11 mouse cellular contexts compared by ENCODE assay signal in the genomic region with DNA sequence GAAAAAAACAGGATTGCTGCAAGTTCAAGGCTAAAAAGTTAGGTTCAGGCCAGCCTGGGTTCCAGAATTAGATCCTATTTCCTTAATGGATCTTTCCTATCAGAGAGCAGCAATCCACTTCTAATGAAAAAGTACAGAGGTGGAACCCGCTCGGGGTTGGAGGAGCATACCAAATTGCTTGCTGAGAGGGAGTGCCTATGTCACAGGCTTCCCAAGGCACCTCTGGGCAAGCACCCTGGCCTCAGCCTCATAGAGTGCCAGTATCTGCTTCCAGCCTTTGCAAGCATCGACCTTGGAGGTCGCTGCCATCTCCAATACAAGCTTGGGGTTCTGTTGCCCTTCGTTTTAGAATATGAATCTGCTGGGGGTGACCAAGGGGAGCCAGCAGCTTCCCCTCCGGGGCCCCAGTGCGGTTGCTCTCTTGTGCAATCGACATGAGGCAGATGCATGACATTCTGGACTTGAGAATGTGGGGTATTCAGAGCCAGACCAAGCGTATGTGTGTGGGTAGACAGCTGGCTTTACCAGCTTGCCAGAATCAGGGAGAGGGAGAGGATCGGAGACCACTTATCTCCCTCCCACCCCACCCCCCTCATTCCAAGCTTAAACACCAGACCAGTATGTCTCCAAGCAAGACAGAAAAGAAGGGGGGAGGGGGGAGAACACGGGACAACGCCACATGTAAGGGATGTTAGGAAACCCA. TPM values are rescaled to one million over a fixed set of nuclear protein-coding genes. Genes with fewer than 3 reads are reported as not detected.
DNase-seq lines count a peak whose midpoint lies in the region; ATAC-seq and TF ChIP-seq lines count a peak whose summit lies in the region.
"Had no signal": no experiment of that assay in that cellular context is flagged by ENCODE, and none has a peak within 500 bp of the region (broad histone marks: within the 10 kb centered on the region; RNA-seq: fewer than 3 reads in every experiment).

No protein-coding gene starts in this region.

- no peaks in the 10 kb centered on the region for H3K27me3 ChIP-seq in hindbrain, embryonic 13.5 days
- H3K27me3 ChIP-seq in hindbrain, embryonic 12.5 days, result no peaks in the 10 kb centered on the region
- H3K27me3 ChIP-seq in forebrain, postnatal 0 days (ENCODE audit: insufficient read depth, low read length), result no peaks in the 10 kb centered on the region
- 0 out of 2 replicates have a peak, but pooled peaks cover 6% of the 10 kb centered on the region for H3K27me3 ChIP-seq in limb, embryonic 15.5 days

- WGBS in hindbrain, embryonic 13.5 days, result 73% methylated on average over 12 of the region's 12 CpGs
- 73% methylated on average over 12 of the region's 12 CpGs for WGBS in hindbrain, embryonic 12.5 days
- 61% methylated on average over 12 of the region's 12 CpGs for WGBS in forebrain, postnatal 0 days
- WGBS in limb, embryonic 15.5 days, result 69% methylated on average over 12 of the region's 12 CpGs

- H3K9me3 ChIP-seq in hindbrain, embryonic 13.5 days, result no peaks in the 10 kb centered on the region
- H3K9me3 ChIP-seq in hindbrain, embryonic 12.5 days (replicated peaks), result no peaks in the 10 kb centered on the region
- H3K9me3 ChIP-seq in forebrain, postnatal 0 days (ENCODE audit: low read length), result no peaks in the 10 kb centered on the region
- H3K9me3 ChIP-seq in limb, embryonic 15.5 days, result no peaks in the 10 kb centered on the region
- H3K9me3 ChIP-seq: megakaryocyte, embryonic 14.5 days had no signal

- TF ChIP-seq CTCF in forebrain, postnatal 0 days (IDR thresholded peaks at IDR 0.05; ENCODE audit: low read depth), result no peak

- H3K27ac ChIP-seq in hindbrain, embryonic 13.5 days, result no peak overlapping the region
- H3K27ac ChIP-seq in hindbrain, embryonic 12.5 days, result no peak overlapping the region
- no peak overlapping the region for H3K27ac ChIP-seq in forebrain, postnatal 0 days (ENCODE audit: low read depth, low read length)
- no peak overlapping the region for H3K27ac ChIP-seq in limb, embryonic 15.5 days

- H3K9ac ChIP-seq in hindbrain, embryonic 13.5 days, result no peak overlapping the region
- no peak overlapping the region for H3K9ac ChIP-seq in hindbrain, embryonic 12.5 days
- no peak overlapping the region for H3K9ac ChIP-seq in forebrain, postnatal 0 days
- H3K9ac ChIP-seq in limb, embryonic 15.5 days, result no peak overlapping the region

- 0 out of 2 replicates have a peak, but pooled peaks cover 3% of the 10 kb centered on the region for H3K4me1 ChIP-seq in hindbrain, embryonic 13.5 days (replicated peaks)
- no peaks in the 10 kb centered on the region for H3K4me1 ChIP-seq in hindbrain, embryonic 12.5 days
- H3K4me1 ChIP-seq in forebrain, postnatal 0 days (ENCODE audit: insufficient read depth), result no peaks in the 10 kb centered on the region
- no peaks in the 10 kb centered on the region for H3K4me1 ChIP-seq in limb, embryonic 15.5 days
- H3K4me1 ChIP-seq: megakaryocyte, embryonic 14.5 days had no signal

- no peaks in the 10 kb centered on the region for H3K36me3 ChIP-seq in hindbrain, embryonic 13.5 days
- no peaks in the 10 kb centered on the region for H3K36me3 ChIP-seq in hindbrain, embryonic 12.5 days
- H3K36me3 ChIP-seq in forebrain, postnatal 0 days (ENCODE audit: insufficient read depth), result no peaks in the 10 kb centered on the region
- no peaks in the 10 kb centered on the region for H3K36me3 ChIP-seq in limb, embryonic 15.5 days

- DNase-seq in MN1 (ENCODE audit: low spot score), result peak; percentile 38
- DNase-seq in forebrain, postnatal 0 days, result no peak
- no peak for DNase-seq in frontal cortex, postnatal 25 days (ENCODE audit: low spot score in 2 of 2)
- no peak for DNase-seq in right cerebral cortex, postnatal 10 days (ENCODE audit: low spot score in 2 of 2)
- DNase-seq in layer of hippocampus, postnatal 25 days (ENCODE audit: extremely low spot score in 1 of 2, low spot score in 1 of 2), result no peak
- DNase-seq: adrenal gland, adult 8-10 months; thymus, adult 18-20 months had no signal

- no peak overlapping the region for H3K4me3 ChIP-seq in hindbrain, embryonic 13.5 days
- H3K4me3 ChIP-seq in hindbrain, embryonic 12.5 days, result no peak overlapping the region
- H3K4me3 ChIP-seq in forebrain, postnatal 0 days (ENCODE audit: low read depth, low read length), result no peak overlapping the region
- no peak overlapping the region for H3K4me3 ChIP-seq in limb, embryonic 15.5 days
- H3K4me3 ChIP-seq: megakaryocyte, embryonic 14.5 days had no signal

- ATAC-seq in hindbrain, embryonic 13.5 days (ENCODE audit: low FRiP score), result 0 out of 2 replicates have a peak, but pooled peaks have one; percentile 32
- ATAC-seq in hindbrain, embryonic 12.5 days (ENCODE audit: low FRiP score), result no peak
- ATAC-seq in forebrain, postnatal 0 days, result peak; percentile 77
- ATAC-seq in limb, embryonic 15.5 days (ENCODE audit: insufficient number of reproducible peaks, low FRiP score, low TSS enrichment, low read depth), result 0 out of 2 replicates have a peak, but pooled peaks have one; percentile 44

- no peak overlapping the region for H3K4me2 ChIP-seq in hindbrain, embryonic 13.5 days
- H3K4me2 ChIP-seq in hindbrain, embryonic 12.5 days (replicated peaks), result no peak overlapping the region
- no peak overlapping the region for H3K4me2 ChIP-seq in forebrain, postnatal 0 days (ENCODE audit: low read depth)
- H3K4me2 ChIP-seq in limb, embryonic 15.5 days, result no peak overlapping the region

RNA-seq across cellular contexts. Expression of a gene that starts 58.0 kb away (rescaled TPM):
- polyA plus RNA-seq in hindbrain, embryonic 13.5 days (2015; fragmentation: Nextera tagmentation; extraction: Ambion mirVana), result 0.41 and 0.55 TPM in 2 replicates
- polyA plus RNA-seq in hindbrain, embryonic 12.5 days (2016; fragmentation: Nextera tagmentation; extraction: Ambion mirVana), result 0.58 and 0.82 TPM in 2 replicates
- 0.62 and 0.85 TPM in 2 replicates for total RNA-seq in forebrain, postnatal 0 days (2014; rRNA removed)
- polyA plus RNA-seq in forebrain, postnatal 0 days (2015; fragmentation: Nextera tagmentation; extraction: Ambion mirVana), result 0.58 and 0.92 TPM in 2 replicates
- 1.5 and 2.5 TPM in 2 replicates for polyA plus RNA-seq in limb, embryonic 15.5 days (2015; fragmentation: Nextera tagmentation; extraction: Ambion mirVana)
- total RNA-seq in layer of hippocampus, postnatal 25 days (2021), result 1 to 10 TPM; 1.1 to 1.5 TPM

RNA-seq across cellular contexts. Expression of a gene that starts 58.1 kb away (rescaled TPM):
- 13.8 and 15.9 TPM in 2 replicates for polyA plus RNA-seq in hindbrain, embryonic 13.5 days (2015; fragmentation: Nextera tagmentation; extraction: Ambion mirVana)
- 15.2 and 18.3 TPM in 2 replicates for polyA plus RNA-seq in hindbrain, embryonic 12.5 days (2016; fragmentation: Nextera tagmentation; extraction: Ambion mirVana)
- 44.0 and 51.9 TPM in 2 replicates for total RNA-seq in forebrain, postnatal 0 days (2014; rRNA removed)
- 16.7 and 21.3 TPM in 2 replicates for polyA plus RNA-seq in forebrain, postnatal 0 days (2015; fragmentation: Nextera tagmentation; extraction: Ambion mirVana)
- polyA plus RNA-seq in limb, embryonic 15.5 days (2015; fragmentation: Nextera tagmentation; extraction: Ambion mirVana), result 8.6 and 9.1 TPM in 2 replicates
- 10 to 100 TPM; 73.6 to 82.2 TPM for total RNA-seq in layer of hippocampus, postnatal 25 days (2021)
